Mouse (Mus musculus) heart, postnatal 0 days (tissue): ENCODE measurements at regions not wholly inside any gene's neighbourhood (a gene's known extent, or its start where the extent isn't known, plus 50 kb on each side); places are given as distances from the start of the nearest gene placed in this dataset.

ENCODE experiments used
- ATAC-seq: fragments of 200-750 bp; cut with Nextera tagmentation; 2 replicates; pipeline ENCODE4 v1.8.0; 2017; ENCODE audit warnings: low read depth, moderate number of reproducible peaks, moderate library complexity; ENCODE audit not compliant: insufficient read depth
- DNase-seq: peaks from one replicate; pipeline ENCODE4 v3.0.0-alpha.2; 2016; ENCODE audit warnings: low spot score
- H3K27ac ChIP-seq: fragments of 300-500 bp; sonication (generic); 2 replicates; pipeline ENCODE4 v1.5.1; 2014; ENCODE audit warnings: low read depth, mild to moderate bottlenecking
- H3K27me3 ChIP-seq: fragments of 300-500 bp; sonication (generic); 2 replicates; pipeline ENCODE4 v1.6.1; 2014; ENCODE audit warnings: low read length, mixed read lengths; ENCODE audit not compliant: control insufficient read depth, insufficient read depth
- H3K36me3 ChIP-seq: fragments of 300-500 bp; sonication (generic); replicated peaks from 2 replicates; pipeline ENCODE4 v1.6.1; 2014; ENCODE audit warnings: low read length, mixed read lengths; ENCODE audit not compliant: control insufficient read depth, insufficient read depth
- H3K4me1 ChIP-seq: fragments of 300-500 bp; sonication (generic); 2 replicates; pipeline ENCODE4 v1.6.1; 2014; ENCODE audit warnings: antibody characterized with exemption; ENCODE audit not compliant: control insufficient read depth, insufficient read depth
- H3K4me2 ChIP-seq: fragments of 300-500 bp; sonication (generic); 2 replicates; pipeline ENCODE4 v1.6.1; 2014; ENCODE audit warnings: low read depth, mild to moderate bottlenecking, low read length, moderate library complexity
- H3K4me3 ChIP-seq: fragments of 300-500 bp; sonication (generic); 2 replicates; pipeline ENCODE4 v1.5.1; 2014; ENCODE audit warnings: low read depth, low read length
- H3K9ac ChIP-seq: fragments of 300-500 bp; sonication (generic); replicated peaks from 2 replicates; pipeline ENCODE4 v1.6.1; 2014; ENCODE audit warnings: low read depth, low read length, mixed read lengths
- H3K9me3 ChIP-seq: fragments of 300-500 bp; sonication (generic); replicated peaks from 2 replicates; pipeline ENCODE4 v1.6.1; 2016; ENCODE audit warnings: low read length; ENCODE audit not compliant: control insufficient read depth
- CTCF ChIP-seq: IDR thresholded peaks from 2 replicates; pipeline ENCODE4 v1.5.1; 2016; ENCODE audit warnings: antibody characterized with exemption, control low read depth, low read depth
- EP300 ChIP-seq: IDR thresholded peaks from 2 replicates; pipeline ENCODE4 v1.6.1; 2016; ENCODE audit warnings: antibody characterized with exemption, low read depth
- WGBS: fragments of 180-500 bp; shearing (Covaris S2); extraction: QIAGEN DNeasy Blood & Tissue Kit; methylation state at CpG from one replicate; pipeline ENCODE4 v1.1.7; 2014; 5-methylcytosine and 5-hydroxymethylcytosine counted together

- no peak overlapping the region for H3K4me2 ChIP-seq
- H3K4me1 ChIP-seq: no peaks in the 10 kb centered on the region
- no peak overlapping the region for H3K27ac ChIP-seq
- H3K36me3 ChIP-seq: no peaks in the 10 kb centered on the region
- no peak overlapping the region for H3K9ac ChIP-seq
- H3K27me3 ChIP-seq: no peaks in the 10 kb centered on the region
- ATAC-seq (no peak), DNase-seq (no peak)
- WGBS: 85% methylated on average over 3 of the region's 3 CpGs
- no peaks in the 10 kb centered on the region for H3K9me3 ChIP-seq
- no peak overlapping the region for H3K4me3 ChIP-seq
- TF ChIP-seq EP300 (no peak), CTCF (no peak)
These were observed 65.8 kb upstream of the Ust start for GRCm38 (mm10) chr10:8584389-8584908.

DNA sequence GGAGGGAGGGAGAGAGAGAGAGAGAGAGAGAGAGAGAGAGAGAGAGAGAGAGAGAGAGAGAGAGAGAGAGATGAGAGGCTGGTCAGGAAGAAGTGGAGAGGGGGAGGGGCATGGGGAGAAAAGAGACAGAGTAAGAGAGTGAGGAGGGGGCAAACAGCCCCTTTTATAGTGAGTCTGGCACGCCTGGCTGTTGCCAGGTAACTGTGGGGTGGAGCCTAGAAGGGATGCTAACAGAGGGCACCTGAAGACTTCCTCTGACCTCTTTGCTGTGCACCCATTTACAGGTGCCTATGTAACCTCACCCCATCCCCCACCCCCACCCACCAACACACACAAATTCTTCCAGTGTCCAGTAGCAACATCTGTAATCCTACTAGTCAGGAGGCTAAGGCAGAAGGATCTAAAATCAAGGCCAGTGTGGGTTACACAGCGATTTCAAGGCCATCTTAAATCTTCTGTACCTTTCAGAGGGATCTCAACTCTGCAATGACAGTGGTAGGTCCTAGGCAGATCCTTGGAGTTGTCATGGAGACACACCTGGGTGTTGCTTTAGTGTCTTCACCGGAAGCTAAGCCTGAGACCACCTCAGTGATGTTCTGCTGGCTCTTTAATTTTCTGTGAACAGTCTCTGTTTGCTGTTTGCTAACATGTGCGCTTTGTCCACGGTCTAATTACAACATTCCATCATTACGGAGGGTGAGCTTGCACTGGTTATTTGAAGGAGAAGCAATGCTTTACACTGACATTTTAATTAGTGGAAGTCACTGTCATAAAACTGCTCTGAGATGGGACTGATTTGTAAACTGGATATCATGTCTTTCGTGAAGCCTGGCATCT lies 65.1 kb upstream of the Ust start:
- H3K4me3 ChIP-seq: no peak overlapping the region
- no peak for ATAC-seq
- H3K9ac ChIP-seq: no peak overlapping the region
- no peaks in the 10 kb centered on the region for H3K36me3 ChIP-seq
- no peak overlapping the region for H3K27ac ChIP-seq
- DNase-seq: no peak
- TF ChIP-seq EP300 (no peak), CTCF (no peak)
- WGBS: 78% methylated on average over 7 of the region's 7 CpGs
- H3K4me1 ChIP-seq: no peaks in the 10 kb centered on the region
- H3K4me2 ChIP-seq: no peak overlapping the region
- no peaks in the 10 kb centered on the region for H3K27me3 ChIP-seq
- no peaks in the 10 kb centered on the region for H3K9me3 ChIP-seq

DNA sequence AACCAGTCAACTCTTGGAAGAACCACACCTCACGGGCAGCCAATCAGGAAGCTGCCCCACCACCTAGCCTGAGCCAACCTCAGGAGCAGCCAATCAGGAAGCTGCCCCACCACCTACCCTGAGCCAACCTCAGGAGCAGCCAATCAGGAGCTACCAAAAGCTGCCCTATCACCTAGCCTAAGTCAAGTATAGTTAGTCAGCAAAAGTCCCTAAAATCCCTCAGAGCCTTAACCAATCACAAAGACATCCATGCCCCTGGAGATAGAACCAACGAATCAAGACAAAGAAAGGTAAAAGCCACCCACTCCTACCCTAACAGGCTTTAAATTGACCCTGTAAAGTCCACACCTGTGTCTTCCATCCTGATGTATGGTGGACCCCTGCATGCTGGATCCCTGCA lies 61.7 kb upstream of the Ust start:
- Histone ChIP-seq H3K27ac (no peak overlapping the region), H3K4me2 (no peak overlapping the region), H3K9me3 (no peaks in the 10 kb centered on the region), H3K27me3 (no peaks in the 10 kb centered on the region), H3K9ac (no peak overlapping the region), H3K4me3 (no peak overlapping the region), H3K36me3 (no peaks in the 10 kb centered on the region), H3K4me1 (no peaks in the 10 kb centered on the region)
- DNase-seq (no peak), ATAC-seq (no peak)
- TF ChIP-seq EP300 (no peak), CTCF (no peak)
- WGBS: 83% methylated on average over 2 of the region's 2 CpGs

DNA sequence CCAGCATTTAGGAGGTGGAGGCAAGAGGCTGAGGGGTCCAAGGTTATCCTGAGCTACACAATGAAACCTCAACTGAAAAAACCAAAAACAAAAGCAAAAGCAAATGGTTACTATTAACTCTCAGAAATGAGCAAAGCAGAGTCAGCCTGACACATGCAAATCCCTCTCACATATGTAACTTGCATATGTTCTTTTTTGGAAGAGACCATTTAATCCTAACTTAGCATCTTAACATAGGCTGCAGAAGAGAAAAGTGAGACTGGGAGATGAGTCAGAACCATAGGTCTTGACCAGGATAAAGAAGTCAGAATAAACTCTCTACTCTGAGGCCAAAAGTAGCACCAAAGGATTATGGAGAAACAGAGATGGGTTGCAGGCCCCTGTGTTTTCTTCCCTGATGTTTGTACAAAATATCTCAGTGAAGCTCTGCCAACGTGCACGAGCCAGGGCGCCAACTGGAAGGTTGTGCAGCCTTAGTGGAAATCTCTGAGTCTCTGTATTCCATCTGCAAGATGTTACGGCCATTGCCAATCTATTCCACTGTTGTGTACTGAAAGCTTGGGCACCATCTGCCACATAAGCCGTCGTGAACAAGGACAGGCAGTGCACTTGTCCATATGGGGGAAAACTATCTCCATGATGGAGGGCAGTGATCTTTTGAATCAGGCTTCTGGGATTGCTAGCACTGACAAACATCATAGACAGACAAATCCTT lies 59.2 kb upstream of the Ust start:
- TF ChIP-seq EP300: no peak
- no peak for TF ChIP-seq CTCF
- no peaks in the 10 kb centered on the region for H3K36me3 ChIP-seq
- DNase-seq (no peak), ATAC-seq (no peak)
- H3K27me3 ChIP-seq: no peaks in the 10 kb centered on the region
- H3K27ac ChIP-seq: no peak overlapping the region
- H3K4me1 ChIP-seq: no peaks in the 10 kb centered on the region
- no peak overlapping the region for H3K4me2 ChIP-seq
- H3K4me3 ChIP-seq: no peak overlapping the region
- H3K9me3 ChIP-seq: no peaks in the 10 kb centered on the region
- no peak overlapping the region for H3K9ac ChIP-seq
- WGBS: 74% methylated on average over 6 of the region's 6 CpGs
